Mouse (Mus musculus) ES-Bruce4 (cell line): ENCODE results near the gene Pigk.

Experiments used
- CTCF ChIP-seq: IDR thresholded peaks from one replicate; pipeline ENCODE4 v1.8.1; 2011; ENCODE audit warnings: low read depth, low read length
- EP300 ChIP-seq: IDR thresholded peaks from 2 replicates; pipeline ENCODE4 v1.6.1; 2011; ENCODE audit warnings: low read depth, low read length; ENCODE audit not compliant: insufficient read depth
- POLR2A ChIP-seq: IDR thresholded peaks from one replicate; pipeline ENCODE4 v1.8.1; 2011; ENCODE audit warnings: low read length; ENCODE audit not compliant: insufficient read depth

GRCm38 (mm10) chr3:152831974-152832373 is 118.1 kb downstream of the Pigk start:
- no peak for TF ChIP-seq EP300
- TF ChIP-seq CTCF = no peak
- no peak for TF ChIP-seq POLR2A
